Comparison of ENCODE assay signal across 8 mouse cellular contexts in genomic region chr2:29869646-29870451, GRCm38 (mm10). TPM values are rescaled to one million over a fixed set of nuclear protein-coding genes. Genes with fewer than 3 reads are reported as not detected.
DNase-seq lines count a peak whose midpoint lies in the region; ATAC-seq and TF ChIP-seq lines count a peak whose summit lies in the region.

No protein-coding gene starts in this region.

- ATAC-seq in liver, embryonic 13.5 days (ENCODE audit: low read depth), result peak; percentile 95
- ATAC-seq in neural tube, embryonic 13.5 days (ENCODE audit: low read depth), result peak; percentile 79

- TF ChIP-seq EP300 in CH12.LX (IDR thresholded peaks at IDR 0.05; ENCODE audit: low read length), result peak; percentile 46; the same call in 1 of the 2 replicates

- peak overlapping the region; percentile 67 for H3K27ac ChIP-seq in CH12.LX (ENCODE audit: insufficient read depth, low read depth)
- H3K27ac ChIP-seq in embryonic fibroblast, embryonic 13.5 days (ENCODE audit: insufficient read depth, low read length), result peak overlapping the region; percentile 48
- peak overlapping the region; percentile 100 for H3K27ac ChIP-seq in liver, embryonic 13.5 days
- peak overlapping the region; percentile 74 for H3K27ac ChIP-seq in neural tube, embryonic 13.5 days (replicated peaks)

- in situ Hi-C loops in CH12.LX (cut with MboI; ENCODE audit: low pct_ligation_motif_present, low pct_unique_long_range_greater_than_20kb, low sequenced_read_pairs), result loop anchor here (10.0 kb wide), 1 partner anchor 105 kb away; no protein-coding TSS in a partner anchor

- H3K4me1 ChIP-seq in CH12.LX (ENCODE audit: control insufficient read depth in 1 of 2, insufficient read depth in 2 of 2), result peaks cover 10 to 18% of the 10 kb centered on the region in 2 experiments
- H3K4me1 ChIP-seq in embryonic fibroblast, embryonic 13.5 days (ENCODE audit: control insufficient read depth, insufficient read depth, low read length), result no peaks in the 10 kb centered on the region
- H3K4me1 ChIP-seq in liver, embryonic 13.5 days (replicated peaks), result peaks cover 55% of the 10 kb centered on the region
- peaks cover 30% of the 10 kb centered on the region for H3K4me1 ChIP-seq in neural tube, embryonic 13.5 days (replicated peaks)

- H3K9ac ChIP-seq in CH12.LX (ENCODE audit: insufficient read depth, low read depth), result peak overlapping the region; percentile 29; the same call in 1 of the 2 replicates
- peak overlapping the region; percentile 96 for H3K9ac ChIP-seq in liver, embryonic 13.5 days
- H3K9ac ChIP-seq in neural tube, embryonic 13.5 days, result peak overlapping the region; percentile 73

- H3K27me3 ChIP-seq in CH12.LX (replicated peaks), result peaks cover 9% of the 10 kb centered on the region
- peaks cover 6% of the 10 kb centered on the region; the same call in 1 of the 2 replicates for H3K27me3 ChIP-seq in liver, embryonic 13.5 days
- H3K27me3 ChIP-seq in neural tube, embryonic 13.5 days, result no peaks in the 10 kb centered on the region

- no peaks in the 10 kb centered on the region for H3K9me3 ChIP-seq in CH12.LX (replicated peaks; ENCODE audit: low read length)
- H3K9me3 ChIP-seq in liver, embryonic 13.5 days (replicated peaks), result no peaks in the 10 kb centered on the region
- no peaks in the 10 kb centered on the region for H3K9me3 ChIP-seq in neural tube, embryonic 13.5 days

- intact Hi-C loops in heart, postnatal 10 days (cut with DNase I), result no loop called here

- H3K4me3 ChIP-seq in CH12.LX (replicated peaks in 1 of 3; ENCODE audit: low read depth in 2 of 3, low read length in 2 of 3, poor library complexity in 1 of 3), result peak overlapping the region; percentile 49 to 70 (median 65)
- H3K4me3 ChIP-seq in embryonic fibroblast, embryonic 13.5 days (ENCODE audit: insufficient read depth, low read length), result peak overlapping the region; percentile 50
- H3K4me3 ChIP-seq in liver, embryonic 13.5 days (replicated peaks), result peak overlapping the region; percentile 93
- H3K4me3 ChIP-seq in neural tube, embryonic 13.5 days, result peak overlapping the region; percentile 44

- 0% methylated on average over 17 of the region's 17 CpGs for WGBS in liver, embryonic 13.5 days (ENCODE audit: insufficient replicate concordance)
- 3% methylated on average over 17 of the region's 17 CpGs for WGBS in neural tube, embryonic 13.5 days

- TF ChIP-seq POLR2A in CH12.LX (IDR thresholded peaks at IDR 0.05; ENCODE audit: low read depth, low read length), result no peak; the same call in 1 of the 2 replicates
- peak; percentile 66 for TF ChIP-seq POLR2A in embryonic fibroblast, embryonic 13.5 days (IDR thresholded peaks at IDR 0.05; ENCODE audit: low read depth, low read length)

- no peaks in the 10 kb centered on the region for H3K79me2 ChIP-seq in CH12.LX (replicated peaks; ENCODE audit: control insufficient read depth, extremely low read depth, insufficient read depth, poor library complexity, severe bottlenecking)

- peak overlapping the region; percentile 67 for H3K4me2 ChIP-seq in CH12.LX (ENCODE audit: insufficient read depth, low read depth, poor library complexity, severe bottlenecking)
- peak overlapping the region; percentile 89 for H3K4me2 ChIP-seq in liver, embryonic 13.5 days
- peak overlapping the region; percentile 74 for H3K4me2 ChIP-seq in neural tube, embryonic 13.5 days

- peaks cover 3 to 18% of the 10 kb centered on the region in 2 experiments for H3K36me3 ChIP-seq in CH12.LX (replicated peaks in 1 of 2; ENCODE audit: control insufficient read depth in 1 of 2, insufficient read depth in 1 of 2, low read length in 1 of 2)
- H3K36me3 ChIP-seq in liver, embryonic 13.5 days, result peaks cover 42% of the 10 kb centered on the region
- H3K36me3 ChIP-seq in neural tube, embryonic 13.5 days, result peaks cover 27% of the 10 kb centered on the region; the same call in 1 of the 2 replicates

- no peak for TF ChIP-seq CTCF in CH12.LX (conservative IDR thresholded peaks at IDR 0.05 in 1 of 2, IDR thresholded peaks at IDR 0.05 in 1 of 2; ENCODE audit: low read depth in 2 of 2, low read length in 2 of 2)
- no peak for TF ChIP-seq CTCF in embryonic fibroblast, embryonic 13.5 days (IDR thresholded peaks at IDR 0.05; ENCODE audit: borderline replicate concordance, insufficient read depth, low read length)

- TF ChIP-seq RAD21 in CH12.LX (IDR thresholded peaks at IDR 0.05; ENCODE audit: low read depth, low read length), result no peak

- dilution Hi-C loops in CH12.LX (cut with MboI; ENCODE audit: extremely low pct_ligation_motif_present, extremely low pct_unique_long_range_greater_than_20kb, low sequenced_read_pairs), result no loop called here

- DNase-seq in 416B (ENCODE audit: low read depth), result peak; percentile 92
- peak; percentile 85 for DNase-seq in CH12.LX (ENCODE audit: extremely low read depth)
- DNase-seq in heart, postnatal 10 days, result peak; percentile 42 to 45
- DNase-seq in liver, embryonic 13.5 days, result peak; percentile 87
- DNase-seq in layer of hippocampus, adult 11-12 months (ENCODE audit: low spot score), result no peak
- DNase-seq in layer of hippocampus, postnatal 10 days (ENCODE audit: low spot score in 2 of 2), result no peak

TF ChIP-seq in CH12.LX, 34 proteins besides CTCF, POLR2A, EP300 and RAD21 (continues in another document):
- TF ChIP-seq SMC3 (IDR thresholded peaks at IDR 0.05; ENCODE audit: low read depth, low read length), result no peak
- peak; percentile 57; the same call in 1 of the 2 replicates for TF ChIP-seq MYC (IDR thresholded peaks at IDR 0.05; ENCODE audit: low read depth, low read length)
- peak; percentile 61 for TF ChIP-seq ZMIZ1 (IDR thresholded peaks at IDR 0.05; ENCODE audit: low read depth, low read length)
- no peak for TF ChIP-seq JUN (IDR thresholded peaks at IDR 0.05; ENCODE audit: insufficient read depth, low read depth, low read length)
- no peak for TF ChIP-seq POLR2AphosphoS2 (IDR thresholded peaks at IDR 0.05; ENCODE audit: low read depth, low read length)
- 0 out of 2 replicates have a peak, but pooled peaks have one; percentile 5 for TF ChIP-seq UBTF (IDR thresholded peaks at IDR 0.05; ENCODE audit: low read depth, low read length)
- TF ChIP-seq JUND (conservative IDR thresholded peaks at IDR 0.05; ENCODE audit: low read depth, low read length), result no peak
- 0 out of 2 replicates have a peak, but pooled peaks have one; percentile 15 for TF ChIP-seq CHD2 (IDR thresholded peaks at IDR 0.05; ENCODE audit: low read length)
- TF ChIP-seq MAFK (IDR thresholded peaks at IDR 0.05; ENCODE audit: insufficient replicate concordance, low read length), result 0 out of 2 replicates have a peak, but pooled peaks have one; percentile 21
- TF ChIP-seq MXI1 (IDR thresholded peaks at IDR 0.05; ENCODE audit: low read depth, low read length), result peak; percentile 58; the same call in 1 of the 2 replicates
- peak; percentile 34; the same call in 1 of the 2 replicates for TF ChIP-seq MAZ (IDR thresholded peaks at IDR 0.05; ENCODE audit: low read depth, low read length)
- no peak for TF ChIP-seq NELFE (IDR thresholded peaks at IDR 0.05; ENCODE audit: low read depth, low read length)
- TF ChIP-seq TCF12 (IDR thresholded peaks at IDR 0.05; ENCODE audit: low read depth, low read length), result peak; percentile 57
- TF ChIP-seq MEF2A (IDR thresholded peaks at IDR 0.05; ENCODE audit: borderline replicate concordance, low read depth, low read length), result no peak
- no peak for TF ChIP-seq PAX5 (IDR thresholded peaks at IDR 0.05; ENCODE audit: low read length)
- peak; percentile 44 for TF ChIP-seq MAX (IDR thresholded peaks at IDR 0.05; ENCODE audit: low read length)
- peak; percentile 81; the same call in 1 of the 2 replicates for TF ChIP-seq SIN3A (IDR thresholded peaks at IDR 0.05; ENCODE audit: low read length)
- TF ChIP-seq RCOR1 (conservative IDR thresholded peaks at IDR 0.05; ENCODE audit: low read depth, low read length), result peak; percentile 52; the same call in 1 of the 2 replicates
- TF ChIP-seq E2F4 (IDR thresholded peaks at IDR 0.05; ENCODE audit: insufficient replicate concordance, low read depth, low read length), result no peak
- no peak for TF ChIP-seq ELF1 (IDR thresholded peaks at IDR 0.05; ENCODE audit: low read depth, low read length)
- TF ChIP-seq ZNF384 (IDR thresholded peaks at IDR 0.05; ENCODE audit: low read depth, low read length), result no peak
- no peak for TF ChIP-seq USF1 (IDR thresholded peaks at IDR 0.05; ENCODE audit: low read depth, low read length)
- TF ChIP-seq BHLHE40 (IDR thresholded peaks at IDR 0.05; ENCODE audit: low read depth, low read length), result peak; percentile 60

RNA-seq across cellular contexts. Expression of gene Cercam, which starts 0.9 kb away (rescaled TPM):
- total RNA-seq in CH12.LX (2012; rRNA removed) (6.1 and 6.3 TPM in 2 replicates), CH12.LX (2014; rRNA removed) (2.5 and 3.0 TPM in 2 replicates)
- 3.5 and 3.7 TPM in 2 replicates for polyA plus RNA-seq in CH12.LX (2012; ENCODE audit: insufficient read length, low read depth)
- polyA plus RNA-seq in embryonic fibroblast, embryonic 13.5 days (2011; ENCODE audit: insufficient read length, low read depth, missing spikeins), result 52.3 and 58.2 TPM in 2 replicates
- 10 to 100 TPM; 13.0 to 13.9 TPM for total RNA-seq in heart, postnatal 10 days (2021)
- polyA plus RNA-seq in liver, embryonic 13.5 days (2015; fragmentation: Nextera tagmentation; extraction: Ambion mirVana), result 31.1 and 39.0 TPM in 2 replicates
- 24.8 and 25.5 TPM in 2 replicates for polyA plus RNA-seq in neural tube, embryonic 13.5 days (2015; fragmentation: Nextera tagmentation; extraction: Ambion mirVana)
- 10 to 100 TPM; 11.9 to 15.0 TPM for total RNA-seq in layer of hippocampus, postnatal 10 days (2021)

RNA-seq across cellular contexts. Expression of gene Odf2, which starts 19.2 kb away (rescaled TPM):
- total RNA-seq in CH12.LX (2012; rRNA removed), result 43.7 and 48.6 TPM in 2 replicates
- total RNA-seq in CH12.LX (2014; rRNA removed), result 35.4 and 44.4 TPM in 2 replicates
- polyA plus RNA-seq in CH12.LX (2012; ENCODE audit: insufficient read length, low read depth), result 54.6 and 59.5 TPM in 2 replicates
- 69.8 and 83.2 TPM in 2 replicates for polyA plus RNA-seq in embryonic fibroblast, embryonic 13.5 days (2011; ENCODE audit: insufficient read length, low read depth, missing spikeins)
- 10 to 100 TPM; 30.5 to 33.8 TPM for total RNA-seq in heart, postnatal 10 days (2021)
- polyA plus RNA-seq in liver, embryonic 13.5 days (2015; fragmentation: Nextera tagmentation; extraction: Ambion mirVana), result 39.5 and 49.9 TPM in 2 replicates
- 65.6 and 68.1 TPM in 2 replicates for polyA plus RNA-seq in neural tube, embryonic 13.5 days (2015; fragmentation: Nextera tagmentation; extraction: Ambion mirVana)
- 100 to 1,000 TPM; 105 to 119 TPM for total RNA-seq in layer of hippocampus, postnatal 10 days (2021)

RNA-seq across cellular contexts. Expression of gene Urm1, which starts 50.0 kb away (rescaled TPM):
- total RNA-seq in CH12.LX (2012; rRNA removed), result 31.9 and 33.8 TPM in 2 replicates
- 29.2 and 30.6 TPM in 2 replicates for total RNA-seq in CH12.LX (2014; rRNA removed)
- 25.6 and 37.1 TPM in 2 replicates for polyA plus RNA-seq in CH12.LX (2012; ENCODE audit: insufficient read length, low read depth)
- 42.0 and 44.5 TPM in 2 replicates for polyA plus RNA-seq in embryonic fibroblast, embryonic 13.5 days (2011; ENCODE audit: insufficient read length, low read depth, missing spikeins)
- total RNA-seq in heart, postnatal 10 days (2021), result 10 to 100 TPM; 36.5 to 40.4 TPM
- 9.9 and 11.4 TPM in 2 replicates for polyA plus RNA-seq in liver, embryonic 13.5 days (2015; fragmentation: Nextera tagmentation; extraction: Ambion mirVana)
- polyA plus RNA-seq in neural tube, embryonic 13.5 days (2015; fragmentation: Nextera tagmentation; extraction: Ambion mirVana), result 19.0 and 22.8 TPM in 2 replicates
- 10 to 100 TPM; 42.4 to 55.0 TPM for total RNA-seq in layer of hippocampus, postnatal 10 days (2021)

Comparison
In these comparisons a context has a peak if more than half of its experiments do, and no peak if none do; other contexts are left out.
1. DNase-seq: peak in 416B (single experiment), CH12.LX (single experiment), heart, postnatal 10 days (2 of 2) and liver, embryonic 13.5 days (single experiment); none in layer of hippocampus, adult 11-12 months (single experiment) and layer of hippocampus, postnatal 10 days (0 of 2).
2. H3K27ac ChIP-seq: peak in every context shown above with its lines; median percentile 100 in liver, embryonic 13.5 days; 74 in neural tube, embryonic 13.5 days; 67 in CH12.LX; 48 in embryonic fibroblast, embryonic 13.5 days.
3. H3K9ac ChIP-seq: peak in every context shown above with its lines; median percentile 96 in liver, embryonic 13.5 days; 73 in neural tube, embryonic 13.5 days; 29 in CH12.LX.
4. Peak in every context shown above with its lines, with median percentiles within 50 percentile points of each other: H3K4me2 ChIP-seq and H3K4me3 ChIP-seq.